Mouse (Mus musculus) lung, adult 2 months (tissue): ENCODE measurements around the gene Nrxn3. TPM values are rescaled to one million over a fixed set of nuclear protein-coding genes. Genes with fewer than 3 reads are reported as not detected.

Experiments used
- DNase-seq: peaks from one replicate; pipeline ENCODE4 v3.0.0; 2022
- H3K4me1 ChIP-seq: fragments of 200-500 bp; 2 replicates; pipeline ENCODE4 v1.6.1; 2011; ENCODE audit warnings: low read length; ENCODE audit not compliant: control insufficient read depth, insufficient read depth
- H3K4me3 ChIP-seq: fragments of 200-500 bp; replicated peaks from 2 replicates; pipeline ENCODE3; 2011; ENCODE audit warnings: low read depth, mild to moderate bottlenecking, control low read depth, low read length; ENCODE audit errors: extremely low read depth
- CTCF ChIP-seq: fragments of 200-500 bp; IDR thresholded peaks from 2 replicates; pipeline ENCODE4 v1.5.1; 2011; ENCODE audit warnings: mild to moderate bottlenecking, low read length, control low read depth; ENCODE audit not compliant: insufficient read depth
- POLR2A ChIP-seq: fragments of 200-500 bp; IDR thresholded peaks from 2 replicates; pipeline ENCODE4 v1.6.1; 2011; ENCODE audit warnings: low read depth, mild to moderate bottlenecking, control low read depth, low read length, borderline replicate concordance; ENCODE audit errors: extremely low read depth
- WGBS: fragments of 180-500 bp; shearing (Covaris S2); methylation state at CpG from one replicate; pipeline ENCODE4 v1.1.7; 2018; 5-methylcytosine and 5-hydroxymethylcytosine counted together
- polyA plus RNA-seq: library from polyadenylated mRNA; depleted of rRNA; stranded (reverse); fragments of >200 nt; gene quantifications from 2 replicates; pipeline ENCODE4 v1.2.3, GENCODE M21; 2012

Nrxn3 gene
- polyA plus RNA-seq, 1 experiment, result 0.30 TPM

- H3K4me3 ChIP-seq, result no peak overlapping the region
- WGBS, result 85% methylated on average over 7 of the region's 7 CpGs
- TF ChIP-seq POLR2A (no peak), CTCF (no peak)
- no peak for DNase-seq
- no peaks in the 10 kb centered on the region for H3K4me1 ChIP-seq
Observed at GRCm38 (mm10) chr12:88839724-88840123, 117.0 kb downstream of the Nrxn3 start.

- TF ChIP-seq POLR2A (no peak), CTCF (no peak)
- H3K4me3 ChIP-seq, result no peak overlapping the region
- no peaks in the 10 kb centered on the region for H3K4me1 ChIP-seq
- 87% methylated on average over 6 of the region's 6 CpGs for WGBS
- no peak for DNase-seq
Observed at GRCm38 (mm10) chr12:88841350-88841749, 118.7 kb downstream of the Nrxn3 start.

GRCm38 (mm10) chr12:88850400-88851179 lies 127.9 kb downstream of the Nrxn3 start:
- no peak overlapping the region for H3K4me3 ChIP-seq
- 41% methylated on average over 6 of the region's 6 CpGs for WGBS
- no peak for TF ChIP-seq CTCF
- TF ChIP-seq POLR2A, result no peak
- no peaks in the 10 kb centered on the region for H3K4me1 ChIP-seq
- DNase-seq, result no peak

- TF ChIP-seq CTCF (no peak), POLR2A (no peak)
- Histone ChIP-seq H3K4me3 (no peak overlapping the region), H3K4me1 (no peaks in the 10 kb centered on the region)
- DNase-seq, result no peak
- 68% methylated on average over 4 of the region's 4 CpGs for WGBS
Observed at GRCm38 (mm10) chr12:88854039-88854438, 131.4 kb downstream of the Nrxn3 start.

- H3K4me1 ChIP-seq, result no peaks in the 10 kb centered on the region
- no peak for DNase-seq
- WGBS, result 77% methylated on average over 2 of the region's 2 CpGs
- no peak overlapping the region for H3K4me3 ChIP-seq
- no peak for TF ChIP-seq POLR2A
- no peak for TF ChIP-seq CTCF
Observed at GRCm38 (mm10) chr12:88857701-88858100, 135.0 kb downstream of the Nrxn3 start.

GRCm38 (mm10) chr12:88859456-88860345 lies 137.0 kb downstream of the Nrxn3 start:
- Histone ChIP-seq H3K4me1 (no peaks in the 10 kb centered on the region), H3K4me3 (no peak overlapping the region)
- no peak for DNase-seq
- no peak for TF ChIP-seq CTCF
- TF ChIP-seq POLR2A, result no peak
- WGBS, result 75% methylated on average over 6 of the region's 6 CpGs

- 52% methylated on average over 4 of the region's 4 CpGs for WGBS
- H3K4me3 ChIP-seq, result no peak overlapping the region
Observed at GRCm38 (mm10) chr12:88860397-88860796, 137.7 kb downstream of the Nrxn3 start.

GRCm38 (mm10) chr12:88863069-88863468 lies 140.4 kb downstream of the Nrxn3 start:
- Histone ChIP-seq H3K4me3 (no peak overlapping the region), H3K4me1 (no peaks in the 10 kb centered on the region)
- TF ChIP-seq CTCF, result no peak
- TF ChIP-seq POLR2A, result no peak
- 66% methylated on average over 4 of the region's 4 CpGs for WGBS
- no peak for DNase-seq

More at GRCm38 (mm10) chr12:88860397-88860796, 137.7 kb downstream of the Nrxn3 start:
- DNase-seq, result no peak
- H3K4me1 ChIP-seq, result no peaks in the 10 kb centered on the region
- TF ChIP-seq CTCF, result no peak
- TF ChIP-seq POLR2A, result no peak

- no peak for DNase-seq
- no peaks in the 10 kb centered on the region for H3K4me1 ChIP-seq
- TF ChIP-seq CTCF, result no peak
- H3K4me3 ChIP-seq, result no peak overlapping the region
Observed at GRCm38 (mm10) chr12:88868288-88868687, 145.6 kb downstream of the Nrxn3 start.
